Mouse (Mus musculus) layer of hippocampus, adult 9-10 months (tissue): ENCODE measurements around the gene Kdm5a.

Experiments used
- DNase-seq: peaks from one replicate; pipeline ENCODE4 v3.0.0; 2022; ENCODE audit warnings: low spot score

The Kdm5a gene

GRCm38 (mm10) chr6:120442171-120442749, 78.3 kb downstream of the Kdm5a start:
- DNase-seq = no peak

- DNase-seq = no peak
These were observed 79.7 kb downstream of the Kdm5a start for GRCm38 (mm10) chr6:120443363-120444355.

- DNase-seq = no peak
These were observed 86.3 kb downstream of the Kdm5a start for GRCm38 (mm10) chr6:120450208-120450607.

GRCm38 (mm10) chr6:120452384-120453102, 88.6 kb downstream of the Kdm5a start:
- no peak for DNase-seq

- DNase-seq = no peak
These were observed 89.2 kb downstream of the Kdm5a start for GRCm38 (mm10) chr6:120453103-120453445.

GRCm38 (mm10) chr6:120453556-120453955, 89.6 kb downstream of the Kdm5a start:
- DNase-seq = no peak

GRCm38 (mm10) chr6:120454627-120455077, 90.7 kb downstream of the Kdm5a start:
- no peak for DNase-seq

GRCm38 (mm10) chr6:120457074-120457473, 93.2 kb downstream of the Kdm5a start:
- DNase-seq = no peak

- no peak for DNase-seq
These were observed 93.8 kb downstream of the Kdm5a start for GRCm38 (mm10) chr6:120457751-120458150.

GRCm38 (mm10) chr6:120461217-120461616, 97.3 kb downstream of the Kdm5a start:
- no peak for DNase-seq

GRCm38 (mm10) chr6:120462251-120462650, 98.3 kb downstream of the Kdm5a start:
- DNase-seq = no peak

- no peak for DNase-seq
These were observed 99.4 kb downstream of the Kdm5a start, which contains the start of gene Il17ra for GRCm38 (mm10) chr6:120463086-120463871. Gene Il17ra, plus strand, starts transcription at chr6:120463247.

GRCm38 (mm10) chr6:120463884-120464283, 100.0 kb downstream of the Kdm5a start:
- no peak for DNase-seq

- no peak for DNase-seq
These were observed 100.5 kb downstream of the Kdm5a start for GRCm38 (mm10) chr6:120464406-120464939.

GRCm38 (mm10) chr6:120465393-120465792, 101.5 kb downstream of the Kdm5a start:
- DNase-seq = no peak

GRCm38 (mm10) chr6:120466609-120467329, 102.8 kb downstream of the Kdm5a start:
- no peak for DNase-seq

GRCm38 (mm10) chr6:120468259-120468658, 104.3 kb downstream of the Kdm5a start:
- DNase-seq = no peak

GRCm38 (mm10) chr6:120469268-120469667, 105.3 kb downstream of the Kdm5a start:
- no peak for DNase-seq

GRCm38 (mm10) chr6:120469770-120470169, 105.8 kb downstream of the Kdm5a start:
- no peak for DNase-seq

- no peak for DNase-seq
These were observed 106.7 kb downstream of the Kdm5a start for GRCm38 (mm10) chr6:120470666-120471065.

- no peak for DNase-seq
These were observed 108.1 kb downstream of the Kdm5a start for GRCm38 (mm10) chr6:120471991-120472441.
